Mouse (Mus musculus) neural tube, embryonic 13.5 days (tissue): ENCODE data around the gene Crym. TPM values are rescaled to one million over a fixed set of nuclear protein-coding genes. Genes with fewer than 3 reads are reported as not detected.
A peak's percentile ranks its signal among the peaks of the same experiment; 100 is the strongest.

ENCODE experiments used
- ATAC-seq: fragments of 200-750 bp; cut with Nextera tagmentation; 2 replicates; pipeline ENCODE4 v1.8.0; 2017; ENCODE audit warnings: low read depth, mild to moderate bottlenecking, moderate TSS enrichment, moderate library complexity
- H3K27ac ChIP-seq: fragments of 300-500 bp; sonication (generic); replicated peaks from 2 replicates; pipeline ENCODE4 v1.5.1; 2015; ENCODE audit warnings: moderate library complexity, mild to moderate bottlenecking, inconsistent platforms
- H3K27me3 ChIP-seq: fragments of 300-500 bp; sonication (generic); 2 replicates; pipeline ENCODE4 v1.6.1; 2015; ENCODE audit warnings: mild to moderate bottlenecking, inconsistent platforms
- H3K36me3 ChIP-seq: fragments of 300-500 bp; sonication (generic); 2 replicates; pipeline ENCODE4 v1.6.1; 2015; ENCODE audit warnings: mild to moderate bottlenecking, inconsistent platforms
- H3K4me1 ChIP-seq: fragments of 300-500 bp; sonication (generic); replicated peaks from 2 replicates; pipeline ENCODE4 v1.6.1; 2015; ENCODE audit warnings: inconsistent platforms
- H3K4me2 ChIP-seq: fragments of 300-500 bp; sonication (generic); 2 replicates; pipeline ENCODE4 v1.6.1; 2015; ENCODE audit warnings: inconsistent platforms, mild to moderate bottlenecking, moderate library complexity
- H3K4me3 ChIP-seq: fragments of 300-500 bp; sonication (generic); 2 replicates; pipeline ENCODE4 v1.5.1; 2015; ENCODE audit warnings: mild to moderate bottlenecking, inconsistent platforms
- H3K9ac ChIP-seq: fragments of 300-500 bp; sonication (generic); 2 replicates; pipeline ENCODE4 v1.6.1; 2015; ENCODE audit warnings: moderate library complexity, mild to moderate bottlenecking, inconsistent platforms
- H3K9me3 ChIP-seq: fragments of 300-500 bp; sonication (generic); 2 replicates; pipeline ENCODE4 v1.6.1; 2016; ENCODE audit warnings: inconsistent platforms
- WGBS: fragments of 180-500 bp; shearing (Covaris S2); methylation state at CpG from one replicate; pipeline ENCODE4 v1.1.7; 2015; 5-methylcytosine and 5-hydroxymethylcytosine counted together
- polyA plus RNA-seq: library from polyadenylated mRNA; unstranded; fragments of >200 nt; fragmentation: Nextera tagmentation; extraction: Ambion mirVana; gene quantifications from 2 replicates; pipeline ENCODE4 v1.2.1, GENCODE M21; 2015

The Crym gene
- polyA plus RNA-seq, result 5.6 and 5.9 TPM in 2 replicates

GRCm38 (mm10) chr7:120201771-120202170, at the start of gene Crym:
TSS of gene Crym (minus strand) at chr7:120202111.
- peak within 1 kb of the TSS; percentile 52; the same call in 1 of the 2 replicates for H3K9ac ChIP-seq
- H3K4me3 ChIP-seq, result peak within 1 kb of the TSS; percentile 25
- WGBS, result 1% methylated on average over 26 of the region's 26 CpGs
- H3K36me3 ChIP-seq, result no peaks in the 10 kb centered on the region
- no peaks in the 10 kb centered on the region for H3K9me3 ChIP-seq
- peak within 1 kb of the TSS; percentile 50 for H3K4me2 ChIP-seq
- no peak within 1 kb of the TSS for H3K27ac ChIP-seq
- H3K27me3 ChIP-seq, result peaks cover 40% of the 10 kb centered on the region
- no peak for ATAC-seq
- peaks cover 12% of the 10 kb centered on the region for H3K4me1 ChIP-seq

DNA sequence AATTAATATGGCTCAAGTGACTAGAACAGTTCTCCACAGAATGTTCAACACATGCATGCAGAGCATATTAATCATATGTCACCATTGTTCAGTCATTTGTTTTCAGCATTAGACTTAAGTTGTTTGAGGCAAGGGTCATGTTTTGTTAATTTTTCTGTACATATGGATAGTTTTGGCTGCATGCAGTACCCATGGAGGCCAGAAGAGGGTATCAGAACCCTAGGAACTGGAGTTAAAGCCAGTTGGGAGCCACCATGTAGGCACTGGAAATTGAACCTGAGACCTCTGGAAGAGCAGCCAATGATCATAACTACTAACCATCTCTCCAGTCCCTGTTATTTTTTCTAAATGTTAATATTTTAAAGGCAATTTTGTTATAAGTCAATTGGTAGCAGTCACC, 39.2 kb upstream of the Crym start:
- Histone ChIP-seq H3K27me3 (no peaks in the 10 kb centered on the region), H3K27ac (no peak overlapping the region), H3K9ac (no peak overlapping the region), H3K4me2 (no peak overlapping the region), H3K9me3 (no peaks in the 10 kb centered on the region), H3K36me3 (no peaks in the 10 kb centered on the region), H3K4me3 (no peak overlapping the region), H3K4me1 (no peaks in the 10 kb centered on the region)
- ATAC-seq, result no peak

- H3K36me3 ChIP-seq, result no peaks in the 10 kb centered on the region
- H3K9me3 ChIP-seq, result no peaks in the 10 kb centered on the region
- H3K4me1 ChIP-seq, result no peaks in the 10 kb centered on the region
- H3K4me2 ChIP-seq, result no peak overlapping the region
- no peak for ATAC-seq
- H3K9ac ChIP-seq, result no peak overlapping the region
- no peaks in the 10 kb centered on the region for H3K27me3 ChIP-seq
- H3K4me3 ChIP-seq, result no peak overlapping the region
- H3K27ac ChIP-seq, result no peak overlapping the region
These were observed 26.6 kb upstream of the Crym start for GRCm38 (mm10) chr7:120228541-120228940.

DNA sequence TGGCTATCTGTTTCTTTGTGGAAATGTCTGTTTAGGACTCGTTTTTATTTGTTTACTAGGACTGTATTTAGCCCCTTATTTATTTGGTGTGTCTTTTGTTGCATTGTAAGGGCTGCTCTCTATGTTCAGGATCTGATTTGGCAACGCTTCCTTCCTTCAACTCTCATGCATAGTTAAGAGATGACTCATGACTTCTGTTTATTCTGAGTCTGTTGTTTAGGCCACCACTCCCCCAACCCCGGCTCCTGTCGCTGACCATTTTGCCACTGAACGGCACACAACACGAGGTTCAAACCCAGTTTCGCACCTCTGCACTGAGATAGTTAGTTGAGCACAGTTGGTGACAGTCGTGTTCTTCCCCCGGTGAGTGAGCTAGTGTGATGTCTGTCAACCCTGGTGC, 4.1 kb upstream of the Crym start:
- peaks cover 12% of the 10 kb centered on the region for H3K4me1 ChIP-seq
- no peak overlapping the region for H3K27ac ChIP-seq
- WGBS, result 76% methylated on average over 9 of the region's 9 CpGs
- H3K36me3 ChIP-seq, result no peaks in the 10 kb centered on the region
- ATAC-seq, result no peak
- no peak overlapping the region for H3K9ac ChIP-seq
- H3K4me2 ChIP-seq, result no peak overlapping the region
- peaks cover 22% of the 10 kb centered on the region for H3K27me3 ChIP-seq
- no peak overlapping the region for H3K4me3 ChIP-seq
- no peaks in the 10 kb centered on the region for H3K9me3 ChIP-seq

DNA sequence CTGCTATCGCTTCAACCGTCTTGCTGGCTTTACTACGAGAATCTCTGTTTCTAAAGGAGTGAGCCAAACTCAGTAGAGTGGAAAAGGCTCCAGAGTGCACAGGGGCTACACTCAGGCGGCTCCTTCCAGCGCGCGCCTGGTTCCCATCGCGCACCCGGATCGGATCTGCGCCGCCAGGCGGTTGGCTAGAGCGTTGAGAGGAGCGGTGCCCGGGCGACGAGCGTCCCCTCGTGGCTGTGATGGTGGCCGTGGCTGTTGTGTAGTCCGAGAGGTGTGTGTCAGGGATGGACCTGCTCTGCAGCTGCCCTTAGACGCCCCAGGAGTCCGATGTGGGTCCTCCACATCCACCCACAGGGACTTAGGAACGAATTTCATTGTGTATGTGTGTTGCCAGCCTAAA, 1.9 kb upstream of the Crym start, which contains the start of gene Abca14:
Abca14 (plus strand) TSS at position 173 of the 400 bp plus-strand sequence.
- no peak within 1 kb of the TSS for H3K27ac ChIP-seq
- H3K4me1 ChIP-seq, result peaks cover 12% of the 10 kb centered on the region
- no peak within 1 kb of the TSS for H3K9ac ChIP-seq
- H3K4me3 ChIP-seq, result no peak within 1 kb of the TSS
- no peaks in the 10 kb centered on the region for H3K9me3 ChIP-seq
- peak within 1 kb of the TSS; percentile 20; the same call in 1 of the 2 replicates for H3K4me2 ChIP-seq
- WGBS, result 6% methylated on average over 26 of the region's 26 CpGs
- ATAC-seq, result peak; percentile 65; the same call in 1 of the 2 replicates
- peaks cover 40% of the 10 kb centered on the region for H3K27me3 ChIP-seq
- H3K36me3 ChIP-seq, result no peaks in the 10 kb centered on the region

GRCm38 (mm10) chr7:120201231-120201744, 623 bp downstream of the Crym start:
- Histone ChIP-seq H3K9me3 (no peaks in the 10 kb centered on the region), H3K27ac (no peak overlapping the region), H3K4me1 (peaks cover 12% of the 10 kb centered on the region), H3K36me3 (no peaks in the 10 kb centered on the region), H3K4me2 (peak overlapping the region; percentile 50), H3K27me3 (peaks cover 40% of the 10 kb centered on the region), H3K4me3 (peak overlapping the region; percentile 25), H3K9ac (peak overlapping the region; percentile 52; the same call in 1 of the 2 replicates)
- ATAC-seq, result no peak
- 1% methylated on average over 13 of the region's 14 CpGs for WGBS

GRCm38 (mm10) chr7:120195207-120195606, 6.7 kb downstream of the Crym start:
- Histone ChIP-seq H3K9ac (no peak overlapping the region), H3K27ac (no peak overlapping the region), H3K27me3 (peaks cover 10% of the 10 kb centered on the region), H3K4me2 (no peak overlapping the region), H3K4me3 (no peak overlapping the region), H3K36me3 (no peaks in the 10 kb centered on the region), H3K4me1 (no peaks in the 10 kb centered on the region), H3K9me3 (no peaks in the 10 kb centered on the region)
- ATAC-seq, result no peak
- WGBS, result 66% methylated on average over 4 of the region's 4 CpGs

DNA sequence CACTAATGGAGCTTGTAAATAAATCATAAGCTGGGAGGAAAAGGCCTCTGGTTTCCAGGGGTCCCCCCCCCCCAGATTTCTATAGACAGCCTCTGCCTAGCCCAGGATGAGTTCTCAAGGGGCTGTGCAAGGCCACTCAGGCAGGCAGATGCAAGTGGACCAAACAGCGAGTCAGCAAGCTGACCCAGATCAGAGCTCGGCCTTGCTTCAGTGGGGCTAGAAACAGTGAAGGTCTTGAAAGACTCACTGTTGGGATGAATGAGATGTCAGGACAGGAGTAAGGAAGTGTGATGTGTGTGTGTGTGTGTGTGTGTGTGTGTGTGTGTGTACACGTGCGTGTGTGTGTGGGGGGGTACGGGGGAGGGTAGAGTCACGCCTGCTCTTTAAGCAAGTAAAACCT, 9.1 kb downstream of the Crym start:
- no peak overlapping the region for H3K4me3 ChIP-seq
- H3K4me2 ChIP-seq, result no peak overlapping the region
- H3K36me3 ChIP-seq, result no peaks in the 10 kb centered on the region
- WGBS, result 86% methylated on average over 6 of the region's 6 CpGs
- ATAC-seq, result no peak
- H3K4me1 ChIP-seq, result 0 out of 2 replicates have a peak, but pooled peaks cover 4% of the 10 kb centered on the region
- H3K9ac ChIP-seq, result no peak overlapping the region
- no peaks in the 10 kb centered on the region for H3K27me3 ChIP-seq
- no peaks in the 10 kb centered on the region for H3K9me3 ChIP-seq
- no peak overlapping the region for H3K27ac ChIP-seq

DNA sequence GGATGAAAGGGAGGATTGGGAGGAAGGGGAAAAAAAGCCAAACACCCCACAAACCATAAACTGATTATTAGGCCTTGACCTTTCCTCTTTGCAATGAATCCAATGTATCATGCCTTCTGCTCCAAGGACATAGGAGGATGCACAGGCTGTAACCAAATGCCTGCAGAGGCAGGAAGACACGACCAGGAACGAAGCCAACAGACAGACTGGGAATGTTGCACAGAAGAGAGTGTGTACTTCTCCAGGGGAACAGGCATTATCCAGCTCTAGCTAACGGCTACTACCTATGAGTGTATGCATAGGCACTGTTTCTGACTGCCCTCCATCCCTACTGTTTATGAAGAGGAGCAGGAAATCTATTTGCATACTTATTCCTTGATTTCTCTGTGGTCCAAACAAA, 9.7 kb downstream of the Crym start:
- Histone ChIP-seq H3K27me3 (no peaks in the 10 kb centered on the region), H3K4me1 (0 out of 2 replicates have a peak, but pooled peaks cover 4% of the 10 kb centered on the region), H3K4me2 (no peak overlapping the region), H3K9me3 (no peaks in the 10 kb centered on the region), H3K9ac (no peak overlapping the region), H3K36me3 (no peaks in the 10 kb centered on the region), H3K27ac (no peak overlapping the region), H3K4me3 (no peak overlapping the region)
- no peak for ATAC-seq
- 78% methylated on average over 3 of the region's 3 CpGs for WGBS

DNA sequence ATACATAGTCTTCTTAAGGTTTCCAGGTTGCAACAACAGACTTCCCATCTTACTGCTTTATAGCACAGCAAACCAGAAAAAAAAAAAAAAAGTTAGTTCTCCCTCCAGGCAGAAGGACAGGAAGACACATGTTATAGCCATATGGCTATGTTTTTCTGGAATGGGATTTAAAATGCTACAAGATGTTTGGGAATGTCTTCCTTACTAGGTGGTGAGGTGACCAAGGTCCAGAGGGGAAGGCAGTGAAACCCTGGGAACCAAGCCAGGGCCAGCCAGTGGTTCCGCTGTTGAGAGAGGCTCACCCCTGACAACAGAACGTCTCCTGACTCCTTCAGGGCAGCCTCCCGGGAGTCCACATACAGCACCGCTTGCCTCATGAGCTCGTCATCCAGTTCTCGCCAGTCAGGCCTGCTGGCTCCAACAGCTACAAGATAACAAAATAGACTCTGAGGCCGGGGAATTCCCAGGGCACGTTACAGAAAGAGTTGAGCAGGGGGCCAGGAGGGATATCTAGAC, 11.7 kb downstream of the Crym start:
- H3K4me3 ChIP-seq, result no peak overlapping the region
- no peaks in the 10 kb centered on the region for H3K36me3 ChIP-seq
- no peaks in the 10 kb centered on the region for H3K9me3 ChIP-seq
- 76% methylated on average over 8 of the region's 8 CpGs for WGBS
- H3K27me3 ChIP-seq, result no peaks in the 10 kb centered on the region
- H3K27ac ChIP-seq, result no peak overlapping the region
- ATAC-seq, result no peak
- H3K4me1 ChIP-seq, result 0 out of 2 replicates have a peak, but pooled peaks cover 4% of the 10 kb centered on the region
- no peak overlapping the region for H3K4me2 ChIP-seq
- no peak overlapping the region for H3K9ac ChIP-seq

GRCm38 (mm10) chr7:120189369-120190149, 12.4 kb downstream of the Crym start:
- Histone ChIP-seq H3K4me3 (no peak overlapping the region), H3K4me1 (0 out of 2 replicates have a peak, but pooled peaks cover 4% of the 10 kb centered on the region), H3K27ac (no peak overlapping the region), H3K9ac (no peak overlapping the region), H3K9me3 (no peaks in the 10 kb centered on the region), H3K27me3 (no peaks in the 10 kb centered on the region), H3K36me3 (no peaks in the 10 kb centered on the region), H3K4me2 (no peak overlapping the region)
- 73% methylated on average over 8 of the region's 8 CpGs for WGBS
- no peak for ATAC-seq

GRCm38 (mm10) chr7:120188946-120189345, 13.0 kb downstream of the Crym start:
- no peaks in the 10 kb centered on the region for H3K27me3 ChIP-seq
- 0 out of 2 replicates have a peak, but pooled peaks cover 4% of the 10 kb centered on the region for H3K4me1 ChIP-seq
- ATAC-seq, result no peak
- H3K4me3 ChIP-seq, result no peak overlapping the region
- no peaks in the 10 kb centered on the region for H3K36me3 ChIP-seq
- no peaks in the 10 kb centered on the region for H3K9me3 ChIP-seq
- H3K9ac ChIP-seq, result no peak overlapping the region
- no peak overlapping the region for H3K4me2 ChIP-seq
- 90% methylated on average over 5 of the region's 5 CpGs for WGBS
- H3K27ac ChIP-seq, result no peak overlapping the region
